Mouse (Mus musculus) kidney, postnatal 0 days (tissue): ENCODE data around the gene 1810009J06Rik. TPM values are rescaled to one million over a fixed set of nuclear protein-coding genes. Genes with fewer than 3 reads are reported as not detected.
A peak's percentile ranks its signal among the peaks of the same experiment; 100 is the strongest.
"Not testable (repeated sequence)": the region's sequence is repeated elsewhere in the genome, so short reads cannot be mapped to it uniquely, and the experiment has no call there.

Source experiments
- ATAC-seq: fragments of 200-750 bp; cut with Nextera tagmentation; replicated peaks from 2 replicates; pipeline ENCODE4 v1.8.0; 2017; ENCODE audit warnings: low read depth, moderate number of reproducible peaks, moderate TSS enrichment, moderate library complexity; ENCODE audit not compliant: low FRiP score
- DNase-seq: peaks from one replicate; pipeline ENCODE4 v3.0.0-alpha.2; 2016; ENCODE audit warnings: low spot score
- H3K27ac ChIP-seq: fragments of 300-500 bp; sonication (generic); 2 replicates; pipeline ENCODE4 v1.5.1; 2014; ENCODE audit warnings: mild to moderate bottlenecking
- H3K27me3 ChIP-seq: fragments of 300-500 bp; sonication (generic); 2 replicates; pipeline ENCODE4 v1.6.1; 2014; ENCODE audit warnings: low read length, mixed read lengths; ENCODE audit not compliant: insufficient read depth
- H3K36me3 ChIP-seq: fragments of 300-500 bp; sonication (generic); 2 replicates; pipeline ENCODE4 v1.6.1; 2014; ENCODE audit warnings: low read length, mixed read lengths; ENCODE audit not compliant: insufficient read depth
- H3K4me1 ChIP-seq: fragments of 300-500 bp; sonication (generic); replicated peaks from 2 replicates; pipeline ENCODE4 v1.6.1; 2014; ENCODE audit warnings: antibody characterized with exemption, low read length, mixed read lengths; ENCODE audit not compliant: insufficient read depth
- H3K4me2 ChIP-seq: fragments of 300-500 bp; sonication (generic); 2 replicates; pipeline ENCODE4 v1.6.1; 2014; ENCODE audit warnings: mild to moderate bottlenecking, low read length, moderate library complexity, mixed read lengths
- H3K4me3 ChIP-seq: fragments of 300-500 bp; sonication (generic); replicated peaks from 2 replicates; pipeline ENCODE4 v1.5.1; 2014; ENCODE audit warnings: low read depth, low read length
- H3K9ac ChIP-seq: fragments of 300-500 bp; sonication (generic); 2 replicates; pipeline ENCODE4 v1.6.1; 2014; ENCODE audit warnings: low read depth, low read length
- H3K9me3 ChIP-seq: fragments of 300-500 bp; sonication (generic); replicated peaks from 2 replicates; pipeline ENCODE4 v1.6.1; 2016; ENCODE audit warnings: low read length, inconsistent platforms, mixed read lengths
- CTCF ChIP-seq: IDR thresholded peaks from 2 replicates; pipeline ENCODE4 v1.5.1; 2016; ENCODE audit warnings: antibody characterized with exemption, low read depth, mild to moderate bottlenecking, moderate library complexity
- WGBS: fragments of 180-500 bp; shearing (Covaris S2); extraction: QIAGEN DNeasy Blood & Tissue Kit; methylation state at CpG from one replicate; pipeline ENCODE4 v1.1.7; 2014; 5-methylcytosine and 5-hydroxymethylcytosine counted together
- polyA plus RNA-seq: library from polyadenylated mRNA; unstranded; fragments of >200 nt; fragmentation: Nextera tagmentation; extraction: Ambion mirVana; gene quantifications from 2 replicates; pipeline ENCODE4 v1.2.1, GENCODE M21; 2015

The 1810009J06Rik gene
- polyA plus RNA-seq: not detected in 2 replicates

- not testable (repeated sequence) for H3K36me3 ChIP-seq, H3K4me3 ChIP-seq, H3K4me1 ChIP-seq, H3K27ac ChIP-seq, H3K4me2 ChIP-seq, H3K9me3 ChIP-seq, DNase-seq, ATAC-seq, H3K9ac ChIP-seq, H3K27me3 ChIP-seq
- WGBS: 87% methylated on average over 2 of the region's 2 CpGs
These were observed at the start of gene 1810009J06Rik for GRCm38 (mm10) chr6:40964454-40964853. Gene 1810009J06Rik (plus strand): TSS chr6:40964754.

- no peak for ATAC-seq
- Histone ChIP-seq H3K4me2 (no peak overlapping the region), H3K27ac (no peak overlapping the region), H3K4me3 (no peak overlapping the region), H3K36me3 (no peaks in the 10 kb centered on the region), H3K4me1 (no peaks in the 10 kb centered on the region), H3K9ac (no peak overlapping the region), H3K27me3 (no peaks in the 10 kb centered on the region), H3K9me3 (no peaks in the 10 kb centered on the region)
- no peak for DNase-seq
- no peak for TF ChIP-seq CTCF
- 83% methylated on average over 4 of the region's 4 CpGs for WGBS
These were observed 44.6 kb upstream of the 1810009J06Rik start for GRCm38 (mm10) chr6:40919954-40920353.

GRCm38 (mm10) chr6:40940457-40940856 lies 24.1 kb upstream of the 1810009J06Rik start, which contains the start of gene 1700074P13Rik:
Gene 1700074P13Rik (minus strand): TSS chr6:40940557.
- H3K4me1 ChIP-seq: no peaks in the 10 kb centered on the region
- DNase-seq: no peak
- H3K27me3 ChIP-seq: no peaks in the 10 kb centered on the region
- no peak within 1 kb of the TSS for H3K4me3 ChIP-seq
- no peak for TF ChIP-seq CTCF
- no peaks in the 10 kb centered on the region for H3K9me3 ChIP-seq
- no peak within 1 kb of the TSS for H3K27ac ChIP-seq
- no peak within 1 kb of the TSS for H3K4me2 ChIP-seq
- no peak within 1 kb of the TSS for H3K9ac ChIP-seq
- H3K36me3 ChIP-seq: no peaks in the 10 kb centered on the region
- WGBS: 87% methylated on average over 10 of the region's 10 CpGs
- ATAC-seq: no peak

GRCm38 (mm10) chr6:40951770-40952169 lies 12.8 kb upstream of the 1810009J06Rik start, which contains the start of gene Gm4744:
Gene Gm4744 (minus strand): TSS chr6:40951870.
- no peak for TF ChIP-seq CTCF
- ATAC-seq: no peak

GRCm38 (mm10) chr6:40953716-40954115 lies 10.8 kb upstream of the 1810009J06Rik start:
- no peak for DNase-seq
- no peaks in the 10 kb centered on the region for H3K27me3 ChIP-seq
- ATAC-seq: no peak
- TF ChIP-seq CTCF: no peak
- H3K36me3 ChIP-seq: no peaks in the 10 kb centered on the region
- H3K9ac ChIP-seq: no peak overlapping the region
- H3K27ac ChIP-seq: no peak overlapping the region
- H3K4me1 ChIP-seq: no peaks in the 10 kb centered on the region
- no peak overlapping the region for H3K4me2 ChIP-seq
- H3K4me3 ChIP-seq: no peak overlapping the region
- H3K9me3 ChIP-seq: no peaks in the 10 kb centered on the region
- WGBS: 58% methylated on average over 2 of the region's 2 CpGs

More at GRCm38 (mm10) chr6:40951770-40952169, 12.8 kb upstream of the 1810009J06Rik start, which contains the start of gene Gm4744:
- no peak within 1 kb of the TSS for H3K4me2 ChIP-seq
- no peak within 1 kb of the TSS for H3K4me3 ChIP-seq
- H3K36me3 ChIP-seq: no peaks in the 10 kb centered on the region
- no peaks in the 10 kb centered on the region for H3K4me1 ChIP-seq
- no peaks in the 10 kb centered on the region for H3K9me3 ChIP-seq
- H3K27ac ChIP-seq: no peak within 1 kb of the TSS
- no peak within 1 kb of the TSS for H3K9ac ChIP-seq
- DNase-seq: no peak
- no peaks in the 10 kb centered on the region for H3K27me3 ChIP-seq

- not testable (repeated sequence) for H3K4me1 ChIP-seq, H3K27me3 ChIP-seq, H3K4me3 ChIP-seq, H3K36me3 ChIP-seq, H3K9me3 ChIP-seq, H3K9ac ChIP-seq, ATAC-seq, H3K4me2 ChIP-seq, DNase-seq, H3K27ac ChIP-seq
These were observed 34.8 kb downstream of the 1810009J06Rik start, which contains the start of gene Gm2663 for GRCm38 (mm10) chr6:40999379-40999778. Gene Gm2663 (minus strand): TSS chr6:40999479.

- peak; percentile 58 for DNase-seq
- H3K9ac ChIP-seq: no peak overlapping the region
- H3K4me3 ChIP-seq: no peak overlapping the region
- no peak for ATAC-seq
- WGBS: 47% methylated on average over 4 of the region's 4 CpGs
- no peaks in the 10 kb centered on the region for H3K9me3 ChIP-seq
- TF ChIP-seq CTCF: peak; percentile 56
- H3K4me2 ChIP-seq: no peak overlapping the region
- no peaks in the 10 kb centered on the region for H3K4me1 ChIP-seq
- no peak overlapping the region for H3K27ac ChIP-seq
- H3K27me3 ChIP-seq: no peaks in the 10 kb centered on the region
- no peaks in the 10 kb centered on the region for H3K36me3 ChIP-seq
These were observed 50.5 kb downstream of the 1810009J06Rik start for GRCm38 (mm10) chr6:41015065-41015464.

Other genes starting within 250 kb of the 1810009J06Rik start
- not detected in 2 replicates for gene Moxd2, start 77.3 kb upstream of the 1810009J06Rik start, polyA plus RNA-seq
- not detected in 2 replicates for gene Prss58, start 64.4 kb upstream of the 1810009J06Rik start, polyA plus RNA-seq
- gene 1700074P13Rik, start 24.2 kb upstream of the 1810009J06Rik start, polyA plus RNA-seq: not detected in 2 replicates
- gene Gm4744, start 12.9 kb upstream of the 1810009J06Rik start, polyA plus RNA-seq: not detected in 2 replicates
- gene Gm2663, start 34.7 kb downstream of the 1810009J06Rik start, polyA plus RNA-seq: 0.13 TPM in 1 of 2 replicates, not detected in the other
- gene 2210010C04Rik, start 70.8 kb downstream of the 1810009J06Rik start, polyA plus RNA-seq: not detected in 2 replicates